Mouse (Mus musculus): Measurements from ENCODE around the gene Spock1. TPM values are rescaled to one million over a fixed set of nuclear protein-coding genes. Genes with fewer than 3 reads are reported as not detected.
"Not testable (repeated sequence)": the region's sequence is repeated elsewhere in the genome, so short reads cannot be mapped to it uniquely, and the experiment has no call there.

Gene Spock1
- polyA plus RNA-seq, 1 experiment from 2014 or later = 45.1 TPM

- Histone ChIP-seq H3K27me3 (peaks cover 23% of the 10 kb centered on the region), H3K4me3 (replicated peaks) (no peak overlapping the region), H3K4me1 (replicated peaks) (peaks cover 25% of the 10 kb centered on the region), H3K9me3 (peaks cover 3% of the 10 kb centered on the region; the same call in 1 of the 2 replicates), H3K27ac (no peak overlapping the region), H3K4me2 (replicated peaks) (no peak overlapping the region), H3K9ac (replicated peaks) (no peak overlapping the region), H3K36me3 (no peaks in the 10 kb centered on the region)
- no peak for ATAC-seq
- WGBS = 75% methylated on average over 17 of the region's 17 CpGs
These were observed 288.9 kb downstream of the Spock1 start for GRCm38 (mm10) chr13:57619079-57619768.

DNA sequence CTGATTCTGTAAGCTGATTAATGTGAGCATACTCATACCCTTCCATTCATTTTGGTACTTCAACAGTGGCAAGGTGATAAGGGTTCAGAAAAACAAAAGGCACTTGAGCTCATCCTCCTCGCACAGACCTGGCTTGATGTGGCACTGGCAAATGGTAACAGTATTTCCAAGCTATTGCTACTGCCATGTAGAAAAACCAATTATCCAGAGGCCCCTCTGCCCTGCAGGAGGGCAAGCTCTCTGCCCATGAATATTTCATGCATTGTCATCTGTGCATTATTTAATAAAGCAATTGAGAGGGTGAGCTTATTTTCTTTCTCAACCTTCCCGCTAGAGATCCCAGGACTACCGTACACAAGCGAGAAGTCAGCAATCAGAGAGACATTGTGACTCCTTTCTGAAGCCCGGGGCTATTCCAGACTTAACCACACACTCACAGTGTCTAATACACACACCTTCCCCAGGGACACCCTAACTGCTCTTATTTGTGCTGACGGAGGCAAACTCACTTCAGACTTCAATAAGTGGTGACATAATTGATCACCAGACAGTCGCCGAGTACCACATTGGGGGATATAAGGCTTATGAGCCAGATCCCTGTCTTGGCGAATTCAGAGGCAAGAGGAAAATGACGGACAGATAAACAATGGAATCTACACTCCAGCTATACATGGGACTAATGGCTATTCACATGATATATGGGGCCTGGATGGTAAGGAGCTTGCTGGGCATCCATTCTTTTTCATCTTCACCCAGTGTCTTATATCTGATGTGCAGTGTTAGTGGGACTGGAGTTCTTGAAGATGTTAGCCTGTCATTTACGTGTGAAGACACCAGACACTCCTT, 296.6 kb downstream of the Spock1 start:
- no peak overlapping the region for H3K9ac ChIP-seq (replicated peaks)
- peaks cover 58% of the 10 kb centered on the region for H3K27me3 ChIP-seq
- 0 out of 2 replicates have a peak overlapping the region, but pooled peaks have one; percentile 5 for H3K4me2 ChIP-seq (replicated peaks)
- H3K36me3 ChIP-seq = no peaks in the 10 kb centered on the region
- peak overlapping the region; percentile 75 for H3K27ac ChIP-seq
- H3K9me3 ChIP-seq = no peaks in the 10 kb centered on the region
- ATAC-seq = peak; percentile 84
- H3K4me3 ChIP-seq (replicated peaks) = no peak overlapping the region
- peaks cover 38% of the 10 kb centered on the region for H3K4me1 ChIP-seq (replicated peaks)
- WGBS = 34% methylated on average over 11 of the region's 11 CpGs

DNA sequence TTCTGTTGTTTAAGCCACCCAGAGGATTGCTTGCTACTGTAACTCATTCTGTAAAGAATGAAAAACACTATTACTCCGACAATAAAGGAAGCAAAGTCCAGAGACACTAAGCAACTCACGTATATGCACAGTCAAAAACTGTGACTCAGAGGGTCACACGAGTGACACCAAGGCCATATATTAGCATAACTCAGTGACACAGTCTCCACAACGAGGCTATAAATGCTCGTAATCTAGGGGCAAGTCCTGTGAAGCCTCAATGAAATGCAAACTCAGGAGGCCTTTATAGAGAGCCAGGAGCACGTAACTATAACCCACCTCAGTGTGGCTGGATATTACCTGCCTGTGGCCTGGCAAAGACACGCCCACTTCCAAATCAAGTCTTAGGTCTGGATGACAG, 298.2 kb downstream of the Spock1 start:
- no peaks in the 10 kb centered on the region for H3K36me3 ChIP-seq
- H3K4me1 ChIP-seq (replicated peaks) = peaks cover 43% of the 10 kb centered on the region
- H3K27me3 ChIP-seq = peaks cover 73% of the 10 kb centered on the region
- no peaks in the 10 kb centered on the region for H3K9me3 ChIP-seq
- 87% methylated on average over 7 of the region's 7 CpGs for WGBS
- no peak overlapping the region for H3K9ac ChIP-seq (replicated peaks)
- H3K4me2 ChIP-seq (replicated peaks) = no peak overlapping the region
- no peak overlapping the region for H3K4me3 ChIP-seq (replicated peaks)
- no peak overlapping the region for H3K27ac ChIP-seq
- ATAC-seq = no peak

GRCm38 (mm10) chr13:57604437-57604836, 303.7 kb downstream of the Spock1 start:
- Histone ChIP-seq H3K4me3 (replicated peaks) (no peak overlapping the region), H3K4me2 (replicated peaks) (no peak overlapping the region), H3K4me1 (replicated peaks) (peaks cover 32% of the 10 kb centered on the region), H3K27ac (no peak overlapping the region), H3K9me3 (no peaks in the 10 kb centered on the region), H3K36me3 (no peaks in the 10 kb centered on the region), H3K27me3 (peaks cover 94% of the 10 kb centered on the region), H3K9ac (replicated peaks) (no peak overlapping the region)
- 61% methylated on average over 3 of the region's 3 CpGs for WGBS
- ATAC-seq = no peak

DNA sequence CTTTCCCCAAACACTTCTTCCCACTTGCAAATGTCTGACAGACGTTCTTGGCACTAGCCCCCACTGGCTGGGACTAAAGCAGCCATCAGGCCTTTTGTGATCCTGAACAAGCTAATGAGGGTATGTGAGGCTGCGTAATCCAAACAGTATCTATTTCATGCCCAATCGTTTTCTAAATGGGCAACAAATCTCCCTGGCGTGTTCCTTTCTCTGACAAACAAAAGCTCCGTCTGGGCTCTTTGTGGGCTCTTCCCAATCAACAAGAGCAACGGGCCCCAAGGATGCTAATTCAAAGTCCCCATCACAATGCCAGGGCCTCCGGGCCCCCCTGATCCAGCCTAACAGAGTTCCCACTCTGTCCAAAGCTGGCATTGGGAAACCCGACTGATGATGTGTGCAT, 304.9 kb downstream of the Spock1 start:
- peak; percentile 84 for ATAC-seq
- Histone ChIP-seq H3K4me1 (replicated peaks) (peaks cover 32% of the 10 kb centered on the region), H3K27me3 (peaks cover 93% of the 10 kb centered on the region), H3K4me2 (replicated peaks) (no peak overlapping the region), H3K36me3 (no peaks in the 10 kb centered on the region), H3K27ac (no peak overlapping the region), H3K9ac (replicated peaks) (no peak overlapping the region), H3K9me3 (no peaks in the 10 kb centered on the region), H3K4me3 (replicated peaks) (no peak overlapping the region)
- 9% methylated on average over 8 of the region's 8 CpGs for WGBS

DNA sequence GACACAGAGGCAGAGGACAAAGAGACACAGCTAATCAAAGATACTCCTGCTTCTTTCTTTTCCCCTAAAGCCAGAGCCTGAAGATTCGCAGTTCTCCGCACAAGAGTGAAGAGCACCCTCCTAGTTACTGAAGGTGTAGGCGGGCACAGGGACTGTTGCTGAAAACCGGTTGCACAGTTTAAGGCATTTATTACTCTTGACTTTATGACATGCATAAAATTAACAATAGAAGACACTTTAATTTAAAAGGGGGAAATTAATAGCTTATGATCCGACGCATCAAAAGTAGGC, 312.4 kb downstream of the Spock1 start:
- H3K4me1 ChIP-seq (replicated peaks) = peaks cover 26% of the 10 kb centered on the region
- peak overlapping the region; percentile 24; the same call in 1 of the 2 replicates for H3K9ac ChIP-seq (replicated peaks)
- H3K4me2 ChIP-seq (replicated peaks) = peak overlapping the region; percentile 18
- no peak for ATAC-seq
- peaks cover 50% of the 10 kb centered on the region for H3K27me3 ChIP-seq
- H3K36me3 ChIP-seq = no peaks in the 10 kb centered on the region
- H3K4me3 ChIP-seq (replicated peaks) = no peak overlapping the region
- no peaks in the 10 kb centered on the region for H3K9me3 ChIP-seq
- 72% methylated on average over 6 of the region's 6 CpGs for WGBS
- peak overlapping the region; percentile 87 for H3K27ac ChIP-seq

DNA sequence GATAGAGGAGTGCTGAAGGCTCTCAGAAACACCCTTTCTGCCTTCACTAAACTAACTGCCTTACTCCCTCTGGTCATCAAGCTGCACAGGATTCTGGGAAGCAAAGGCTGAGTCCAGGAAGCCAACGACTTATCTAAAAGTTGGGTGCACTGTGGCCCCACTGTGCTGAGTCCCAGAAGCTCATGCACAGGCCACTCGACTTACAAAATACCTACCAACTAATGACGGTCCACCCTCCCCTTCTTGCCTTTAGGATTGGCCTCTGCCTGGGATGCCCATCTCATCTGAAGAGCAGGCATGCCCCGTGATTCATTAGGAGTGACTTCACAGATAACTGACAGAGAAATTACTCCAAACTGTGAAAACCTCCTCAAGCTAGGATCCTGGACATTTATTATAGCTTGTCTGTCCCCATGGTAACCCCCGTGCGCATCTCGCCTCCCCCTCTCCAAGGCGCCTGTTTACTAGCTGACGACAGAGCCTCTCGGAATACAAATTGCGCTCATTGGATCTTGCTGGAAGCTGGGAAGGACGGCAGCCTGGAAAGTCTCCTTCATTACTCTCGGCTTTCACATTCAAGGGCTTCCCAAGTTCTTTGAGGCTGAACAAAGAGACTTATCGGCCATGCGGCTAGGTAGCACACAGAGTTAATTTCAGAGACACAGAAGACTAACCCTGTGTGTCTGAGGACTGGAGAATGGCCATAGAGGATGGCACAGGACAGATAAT, 312.9 kb downstream of the Spock1 start:
- ATAC-seq = peak; percentile 92
- peaks cover 45% of the 10 kb centered on the region for H3K27me3 ChIP-seq
- peak overlapping the region; percentile 87 for H3K27ac ChIP-seq
- H3K36me3 ChIP-seq = no peaks in the 10 kb centered on the region
- 33% methylated on average over 15 of the region's 15 CpGs for WGBS
- peaks cover 26% of the 10 kb centered on the region for H3K4me1 ChIP-seq (replicated peaks)
- H3K9ac ChIP-seq (replicated peaks) = peak overlapping the region; percentile 24; the same call in 1 of the 2 replicates
- no peak overlapping the region for H3K4me3 ChIP-seq (replicated peaks)
- H3K4me2 ChIP-seq (replicated peaks) = peak overlapping the region; percentile 18
- no peaks in the 10 kb centered on the region for H3K9me3 ChIP-seq

DNA sequence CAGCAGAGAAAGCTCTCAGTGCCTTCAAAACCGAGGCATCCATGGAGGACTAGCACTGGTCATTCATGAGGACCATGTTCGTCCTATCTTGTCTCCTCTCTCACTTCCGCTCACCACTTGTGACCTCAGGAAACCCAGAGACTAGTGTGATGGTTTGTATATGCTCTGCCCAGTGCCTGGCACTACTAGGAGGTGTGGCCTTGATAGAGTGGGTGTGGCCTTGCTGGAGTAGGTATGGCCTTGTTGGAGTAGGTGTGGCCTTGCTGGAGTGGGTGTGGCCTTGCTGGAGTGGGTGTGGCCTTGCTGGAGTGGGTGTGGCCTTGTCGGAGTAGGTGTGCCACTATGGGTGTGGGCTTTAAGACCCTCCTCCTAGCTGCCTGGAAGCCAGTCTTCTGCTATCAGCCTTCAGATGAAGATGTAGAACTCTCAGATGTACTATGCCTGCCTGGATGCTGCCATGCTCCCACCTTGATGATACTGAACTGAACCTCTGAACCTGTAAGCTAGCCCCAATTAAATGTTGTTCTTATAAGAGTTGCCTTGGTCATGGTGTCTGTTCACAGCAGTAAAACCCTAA, 318.7 kb downstream of the Spock1 start:
- Histone ChIP-seq H3K27me3 (peaks cover 11% of the 10 kb centered on the region; the same call in 1 of the 2 replicates), H3K4me1 (replicated peaks) (peaks cover 25% of the 10 kb centered on the region), H3K27ac (peak overlapping the region; percentile 81)
- H3K36me3 ChIP-seq; H3K9ac ChIP-seq (replicated peaks); H3K4me3 ChIP-seq (replicated peaks); H3K9me3 ChIP-seq; H3K4me2 ChIP-seq (replicated peaks): not testable (repeated sequence)
- ATAC-seq = peak; percentile 64
- WGBS = 82% methylated on average over 4 of the region's 4 CpGs

- WGBS = 22% methylated on average over 10 of the region's 10 CpGs
- Histone ChIP-seq H3K9ac (replicated peaks) (no peak overlapping the region), H3K27ac (peak overlapping the region; percentile 81)
These were observed 319.4 kb downstream of the Spock1 start for GRCm38 (mm10) chr13:57588558-57589273.

DNA sequence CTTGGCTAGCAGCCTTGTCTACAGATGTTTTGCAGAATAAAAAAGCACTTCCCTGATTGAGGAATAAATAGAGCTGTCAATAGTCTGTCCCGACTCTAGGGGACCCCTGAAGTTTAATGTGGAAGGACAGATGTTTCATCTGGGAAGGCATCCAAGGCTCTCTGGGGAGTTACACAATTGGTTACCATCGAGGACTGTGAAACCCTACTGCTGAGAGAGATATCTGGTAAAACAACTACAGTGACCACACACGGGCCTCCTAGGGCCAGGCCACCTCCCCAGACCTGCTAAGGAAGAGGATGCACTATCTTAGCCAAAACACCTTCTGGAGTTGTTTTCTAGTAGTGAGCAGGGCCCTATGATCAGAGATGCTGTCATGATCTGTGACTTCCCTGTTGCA, 323.0 kb downstream of the Spock1 start:
- no peaks in the 10 kb centered on the region for H3K9me3 ChIP-seq
- H3K9ac ChIP-seq (replicated peaks) = no peak overlapping the region
- H3K36me3 ChIP-seq = no peaks in the 10 kb centered on the region
- peaks cover 42% of the 10 kb centered on the region for H3K4me1 ChIP-seq (replicated peaks)
- H3K4me3 ChIP-seq (replicated peaks) = no peak overlapping the region
- peaks cover 8% of the 10 kb centered on the region; the same call in 1 of the 2 replicates for H3K27me3 ChIP-seq
- 59% methylated on average over 3 of the region's 3 CpGs for WGBS
- H3K4me2 ChIP-seq (replicated peaks) = no peak overlapping the region
- H3K27ac ChIP-seq = no peak overlapping the region
- no peak for ATAC-seq

More at GRCm38 (mm10) chr13:57588558-57589273, 319.4 kb downstream of the Spock1 start:
- H3K4me2 ChIP-seq (replicated peaks) = no peak overlapping the region
- peak; percentile 89 for ATAC-seq
- no peaks in the 10 kb centered on the region for H3K36me3 ChIP-seq
- peaks cover 11% of the 10 kb centered on the region; the same call in 1 of the 2 replicates for H3K27me3 ChIP-seq
- no peak overlapping the region for H3K4me3 ChIP-seq (replicated peaks)
- peaks cover 22% of the 10 kb centered on the region for H3K4me1 ChIP-seq (replicated peaks)
- no peaks in the 10 kb centered on the region for H3K9me3 ChIP-seq

GRCm38 (mm10) chr13:57582314-57582976, 325.7 kb downstream of the Spock1 start:
- no peaks in the 10 kb centered on the region for H3K36me3 ChIP-seq
- no peak overlapping the region for H3K27ac ChIP-seq
- H3K9ac ChIP-seq (replicated peaks) = no peak overlapping the region
- no peaks in the 10 kb centered on the region for H3K9me3 ChIP-seq
- no peak overlapping the region for H3K4me3 ChIP-seq (replicated peaks)
- no peak overlapping the region for H3K4me2 ChIP-seq (replicated peaks)
- peaks cover 21% of the 10 kb centered on the region for H3K4me1 ChIP-seq (replicated peaks)
- WGBS = 60% methylated on average over 12 of the region's 12 CpGs
- H3K27me3 ChIP-seq = peaks cover 5% of the 10 kb centered on the region; the same call in 1 of the 2 replicates
- peak; percentile 45; the same call in 1 of the 2 replicates for ATAC-seq

Measured in midbrain, embryonic 13.5 days (tissue).